In genomic region chr10:95680153-95681057, GRCm38 (mm10) we compare ENCODE assay signal across 10 mouse cellular contexts. TPM values are rescaled to one million over a fixed set of nuclear protein-coding genes. Genes with fewer than 3 reads are reported as not detected.
DNase-seq lines count a peak whose midpoint lies in the region; ATAC-seq and TF ChIP-seq lines count a peak whose summit lies in the region.
"Had no signal": no experiment of that assay in that cellular context is flagged by ENCODE, and none has a peak within 500 bp of the region (broad histone marks: within the 10 kb centered on the region; RNA-seq: fewer than 3 reads in every experiment).

No protein-coding gene starts in this region.

- peak overlapping the region; percentile 45 for H3K4me2 ChIP-seq in embryonic facial prominence, embryonic 13.5 days
- H3K4me2 ChIP-seq in heart, postnatal 0 days (ENCODE audit: low read depth, low read length), result peak overlapping the region; percentile 48

- no peak overlapping the region for H3K9ac ChIP-seq in embryonic facial prominence, embryonic 13.5 days
- peak overlapping the region; percentile 35; the same call in 1 of the 2 replicates for H3K9ac ChIP-seq in heart, postnatal 0 days (replicated peaks; ENCODE audit: low read depth, low read length)

- DNase-seq in layer of hippocampus, adult 9-11 months, result peak; percentile 59
- DNase-seq in layer of hippocampus, postnatal 14 days (ENCODE audit: low spot score in 2 of 2), result no peak
- peak; percentile 31 for DNase-seq in heart, postnatal 0 days (ENCODE audit: low spot score)
- DNase-seq in kidney, postnatal 10 days, result peak; percentile 44
- no peak for DNase-seq in thymus, postnatal 0 days (ENCODE audit: low spot score)

- peak overlapping the region; percentile 23 for H3K4me3 ChIP-seq in embryonic facial prominence, embryonic 13.5 days
- H3K4me3 ChIP-seq in heart, postnatal 0 days (ENCODE audit: low read depth, low read length), result peak overlapping the region; percentile 16; the same call in 1 of the 2 replicates

- no peak overlapping the region for H3K27ac ChIP-seq in embryonic facial prominence, embryonic 13.5 days
- H3K27ac ChIP-seq in heart, postnatal 0 days (ENCODE audit: low read depth), result peak overlapping the region; percentile 70

- TF ChIP-seq CTCF in heart, postnatal 0 days (IDR thresholded peaks at IDR 0.05; ENCODE audit: low read depth), result no peak

- peaks cover 23% of the 10 kb centered on the region for H3K4me1 ChIP-seq in embryonic facial prominence, embryonic 13.5 days
- peaks cover 12% of the 10 kb centered on the region; the same call in 1 of the 2 replicates for H3K4me1 ChIP-seq in heart, postnatal 0 days (ENCODE audit: control insufficient read depth, insufficient read depth)

- 63% methylated on average over 28 of the region's 28 CpGs for WGBS in embryonic facial prominence, embryonic 13.5 days
- 33% methylated on average over 28 of the region's 28 CpGs for WGBS in heart, postnatal 0 days

- H3K36me3 ChIP-seq in embryonic facial prominence, embryonic 13.5 days, result no peaks in the 10 kb centered on the region
- H3K36me3 ChIP-seq in heart, postnatal 0 days (replicated peaks; ENCODE audit: control insufficient read depth, insufficient read depth, low read length), result no peaks in the 10 kb centered on the region

- TF ChIP-seq EP300 in heart, postnatal 0 days (IDR thresholded peaks at IDR 0.05; ENCODE audit: low read depth), result no peak

- no peaks in the 10 kb centered on the region for H3K27me3 ChIP-seq in embryonic facial prominence, embryonic 13.5 days
- no peaks in the 10 kb centered on the region for H3K27me3 ChIP-seq in heart, postnatal 0 days (ENCODE audit: control insufficient read depth, insufficient read depth, low read length)

- ATAC-seq in embryonic facial prominence, embryonic 13.5 days (ENCODE audit: insufficient number of reproducible peaks, insufficient read depth, low FRiP score, low TSS enrichment, low read depth), result no peak
- ATAC-seq in heart, postnatal 0 days (ENCODE audit: insufficient read depth, low read depth), result peak; percentile 20; the same call in 1 of the 2 replicates
- 0 out of 2 replicates have a peak, but pooled peaks have one; percentile 12 for ATAC-seq in megakaryocyte progenitor cell, adult 5-6 weeks (replicated peaks; ENCODE audit: poor library complexity)
- ATAC-seq in activated CD4-positive, CD25-positive, alpha-beta regulatory T cell, adult 4 months, result no peak

- no peaks in the 10 kb centered on the region for H3K9me3 ChIP-seq in embryonic facial prominence, embryonic 13.5 days
- H3K9me3 ChIP-seq in heart, postnatal 0 days (replicated peaks; ENCODE audit: control insufficient read depth, low read length), result no peaks in the 10 kb centered on the region

RNA-seq across cellular contexts. Expression of gene Anapc15-ps, which starts 7.2 kb away (rescaled TPM):
- total RNA-seq in layer of hippocampus, postnatal 14 days (2021), result not detected
- polyA plus RNA-seq in embryonic facial prominence, embryonic 13.5 days (2015; fragmentation: Nextera tagmentation; extraction: Ambion mirVana), result not detected in 2 replicates
- total RNA-seq in heart, postnatal 0 days (2014; rRNA removed; ENCODE audit: low replicate concordance), result not detected in 2 replicates
- not detected in 2 replicates for polyA plus RNA-seq in heart, postnatal 0 days (2015; fragmentation: Nextera tagmentation; extraction: Ambion mirVana)
- total RNA-seq in megakaryocyte progenitor cell, adult 5-6 weeks (2015), result 0.46 TPM in 1 of 2 replicates, not detected in the other
- total RNA-seq in megakaryocyte progenitor cell, adult 5-6 weeks (2017), result 0.75 and 1.7 TPM in 2 replicates
- polyA plus RNA-seq in thymus, postnatal 0 days (2015; fragmentation: Nextera tagmentation; extraction: Ambion mirVana), result not detected in 2 replicates
- not detected for polyA plus RNA-seq in activated CD4-positive, CD25-positive, alpha-beta regulatory T cell, adult 4 months (2017; shearing (Covaris generic))
- total RNA-seq: layer of hippocampus, adult 8-10 months; MEL had no signal

Comparison
In these comparisons a context has a peak if more than half of its experiments do, and no peak if none do; other contexts are left out.
1. DNase-seq: peak in layer of hippocampus, adult 9-11 months (single experiment), heart, postnatal 0 days (single experiment) and kidney, postnatal 10 days (single experiment); none in layer of hippocampus, postnatal 14 days (0 of 2) and thymus, postnatal 0 days (single experiment).
2. ATAC-seq: peak in heart, postnatal 0 days (single experiment) and megakaryocyte progenitor cell, adult 5-6 weeks (single experiment); none in embryonic facial prominence, embryonic 13.5 days (single experiment) and activated CD4-positive, CD25-positive, alpha-beta regulatory T cell, adult 4 months (single experiment).